ENCODE assay signal across 24 mouse cellular contexts in the genomic region with DNA sequence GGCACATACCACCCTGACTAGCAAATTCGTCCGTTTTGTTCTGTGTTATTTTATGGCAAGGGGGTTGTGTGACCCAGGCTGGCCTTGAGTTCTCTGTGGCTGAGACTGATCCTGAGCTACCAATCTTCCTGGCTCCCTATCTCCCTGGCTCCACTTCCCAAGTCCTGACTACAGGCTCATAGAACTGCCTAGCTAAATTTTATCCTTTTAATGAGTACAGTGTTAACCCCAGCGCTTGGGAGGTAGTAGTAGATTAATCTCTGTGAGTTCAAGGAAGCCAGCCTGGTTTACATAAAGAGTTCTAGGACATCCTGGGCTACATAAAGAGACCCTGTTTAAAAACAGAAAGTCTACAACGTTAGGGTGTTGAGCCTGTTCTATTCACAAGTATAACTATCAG. TPM values are rescaled to one million over a fixed set of nuclear protein-coding genes. Genes with fewer than 3 reads are reported as not detected.
DNase-seq lines count a peak whose midpoint lies in the region; ATAC-seq lines count a peak whose summit lies in the region.
"Had no signal": no experiment of that assay in that cellular context is flagged by ENCODE, and none has a peak within 500 bp of the region (broad histone marks: within the 10 kb centered on the region; RNA-seq: fewer than 3 reads in every experiment).

No protein-coding gene starts in this region.

- H3K4me3 ChIP-seq in heart, embryonic 11.5 days (ENCODE audit: low read depth, low read length), result no peak overlapping the region
- H3K4me3 ChIP-seq in heart, embryonic 10.5 days, result no peak overlapping the region
- H3K4me3 ChIP-seq in heart, embryonic 13.5 days, result no peak overlapping the region
- H3K4me3 ChIP-seq: embryonic facial prominence, embryonic 13.5 days; embryonic facial prominence, embryonic 15.5 days; erythroblast, embryonic 14.5 days; forebrain, embryonic 10.5 days; forebrain, embryonic 12.5 days had no signal

- H3K9me3 ChIP-seq in heart, embryonic 11.5 days (replicated peaks; ENCODE audit: control insufficient read depth, low read length), result no peaks in the 10 kb centered on the region
- H3K9me3 ChIP-seq in heart, embryonic 10.5 days, result no peaks in the 10 kb centered on the region
- H3K9me3 ChIP-seq in heart, embryonic 13.5 days, result no peaks in the 10 kb centered on the region
- H3K9me3 ChIP-seq: embryonic facial prominence, embryonic 13.5 days; embryonic facial prominence, embryonic 15.5 days; forebrain, embryonic 10.5 days; forebrain, embryonic 12.5 days had no signal

- no peaks in the 10 kb centered on the region for H3K27me3 ChIP-seq in heart, embryonic 11.5 days (ENCODE audit: control insufficient read depth, insufficient read depth, low read length)
- H3K27me3 ChIP-seq in heart, embryonic 10.5 days (ENCODE audit: insufficient read depth, poor library complexity, severe bottlenecking), result no peaks in the 10 kb centered on the region
- no peaks in the 10 kb centered on the region for H3K27me3 ChIP-seq in heart, embryonic 13.5 days (replicated peaks)
- H3K27me3 ChIP-seq: embryonic facial prominence, embryonic 13.5 days; embryonic facial prominence, embryonic 15.5 days had no signal

- no peak overlapping the region for H3K9ac ChIP-seq in heart, embryonic 11.5 days (ENCODE audit: low read depth, low read length)
- H3K9ac ChIP-seq in heart, embryonic 13.5 days, result no peak overlapping the region
- H3K9ac ChIP-seq: embryonic facial prominence, embryonic 13.5 days; embryonic facial prominence, embryonic 15.5 days; forebrain, embryonic 12.5 days had no signal

- H3K27ac ChIP-seq in heart, embryonic 11.5 days (ENCODE audit: low read depth, low read length), result 0 out of 2 replicates have a peak overlapping the region, but pooled peaks have one; percentile 11
- H3K27ac ChIP-seq in heart, embryonic 10.5 days, result no peak overlapping the region
- H3K27ac ChIP-seq in heart, embryonic 13.5 days (replicated peaks), result peak overlapping the region; percentile 4; the same call in 1 of the 2 replicates
- H3K27ac ChIP-seq: embryonic facial prominence, embryonic 13.5 days; embryonic facial prominence, embryonic 15.5 days; forebrain, embryonic 10.5 days; forebrain, embryonic 12.5 days had no signal

- H3K4me1 ChIP-seq in heart, embryonic 11.5 days (ENCODE audit: control insufficient read depth, insufficient read depth, low read length), result no peaks in the 10 kb centered on the region
- H3K4me1 ChIP-seq in heart, embryonic 10.5 days, result peaks cover 11% of the 10 kb centered on the region
- 0 out of 2 replicates have a peak, but pooled peaks cover 5% of the 10 kb centered on the region for H3K4me1 ChIP-seq in heart, embryonic 13.5 days
- H3K4me1 ChIP-seq: embryonic facial prominence, embryonic 13.5 days; embryonic facial prominence, embryonic 15.5 days; forebrain, embryonic 12.5 days had no signal

- no peak for ATAC-seq in heart, embryonic 11.5 days (replicated peaks; ENCODE audit: insufficient number of reproducible peaks, low FRiP score, low TSS enrichment)
- no peak for ATAC-seq in heart, embryonic 13.5 days (ENCODE audit: extremely low read depth, insufficient number of reproducible peaks, low FRiP score, low TSS enrichment)
- ATAC-seq: forebrain, embryonic 14.5 days; forebrain, embryonic 16.5 days had no signal

- no peaks in the 10 kb centered on the region for H3K36me3 ChIP-seq in heart, embryonic 11.5 days (ENCODE audit: control insufficient read depth, insufficient read depth, low read length)
- no peaks in the 10 kb centered on the region for H3K36me3 ChIP-seq in heart, embryonic 10.5 days
- no peaks in the 10 kb centered on the region for H3K36me3 ChIP-seq in heart, embryonic 13.5 days
- H3K36me3 ChIP-seq: embryonic facial prominence, embryonic 13.5 days; embryonic facial prominence, embryonic 15.5 days; forebrain, embryonic 10.5 days; forebrain, embryonic 12.5 days had no signal

- H3K4me2 ChIP-seq in heart, embryonic 11.5 days, result no peak overlapping the region
- H3K4me2 ChIP-seq in heart, embryonic 13.5 days, result no peak overlapping the region
- H3K4me2 ChIP-seq: embryonic facial prominence, embryonic 13.5 days; embryonic facial prominence, embryonic 15.5 days; forebrain, embryonic 12.5 days had no signal

- DNase-seq in heart, embryonic 10.5 days (ENCODE audit: low spot score), result no peak
- DNase-seq in heart, adult 18-20 months, result no peak
- DNase-seq in kidney, adult 9 months, result peak; percentile 62
- no peak for DNase-seq in kidney, postnatal 14 days
- DNase-seq: adrenal gland, adult 8-10 months; adrenal gland, postnatal 25 days; cerebellum, adult 11 months; cerebellum, adult 18-20 months; cerebellum, adult 8-10 months; cerebellum, adult 9-11 months; cerebellum, postnatal 14 days; cerebellum, postnatal 36 days; embryo, embryonic 11 days had no signal

- 47% methylated on average over 4 of the region's 4 CpGs for WGBS in heart, embryonic 11.5 days (ENCODE audit: insufficient replicate concordance)
- 55% methylated on average over 4 of the region's 4 CpGs for WGBS in heart, embryonic 10.5 days
- 54% methylated on average over 4 of the region's 4 CpGs for WGBS in heart, embryonic 13.5 days

RNA-seq across cellular contexts. Expression of a gene that starts 13.9 kb away (rescaled TPM):
- 43.5 and 45.2 TPM in 2 replicates for polyA plus RNA-seq in heart, embryonic 11.5 days (2014; fragmentation: Nextera tagmentation; extraction: Ambion mirVana)
- polyA plus RNA-seq in heart, embryonic 10.5 days (2016; fragmentation: Nextera tagmentation; extraction: Ambion mirVana), result 42.1 and 58.5 TPM in 2 replicates
- polyA plus RNA-seq in heart, embryonic 13.5 days (2015; fragmentation: Nextera tagmentation; extraction: Ambion mirVana), result 31.8 and 34.5 TPM in 2 replicates
- total RNA-seq in heart, adult 18-20 months (2021), result 1 to 10 TPM; 7.1 to 7.7 TPM

RNA-seq across cellular contexts. Expression of a gene that starts 18.8 kb away (rescaled TPM):
- polyA plus RNA-seq in heart, embryonic 11.5 days (2014; fragmentation: Nextera tagmentation; extraction: Ambion mirVana), result 0.96 and 1.7 TPM in 2 replicates
- polyA plus RNA-seq in heart, embryonic 10.5 days (2016; fragmentation: Nextera tagmentation; extraction: Ambion mirVana), result 2.7 and 7.5 TPM in 2 replicates
- polyA plus RNA-seq in heart, embryonic 13.5 days (2015; fragmentation: Nextera tagmentation; extraction: Ambion mirVana), result 1.0 and 1.8 TPM in 2 replicates
- total RNA-seq in heart, adult 18-20 months (2021), result 1 to 10 TPM in 1 of 2 experiments, under 1 TPM in 1; 0.37 to 1.2 TPM
- total RNA-seq: common myeloid progenitor, adult 5-6 weeks had no signal

RNA-seq across cellular contexts. Expression of a gene that starts 24.2 kb away (rescaled TPM):
- 0.20 and 0.27 TPM in 2 replicates for polyA plus RNA-seq in heart, embryonic 11.5 days (2014; fragmentation: Nextera tagmentation; extraction: Ambion mirVana)
- 0.12 and 0.20 TPM in 2 replicates for polyA plus RNA-seq in heart, embryonic 10.5 days (2016; fragmentation: Nextera tagmentation; extraction: Ambion mirVana)
- 0.16 and 0.25 TPM in 2 replicates for polyA plus RNA-seq in heart, embryonic 13.5 days (2015; fragmentation: Nextera tagmentation; extraction: Ambion mirVana)
- total RNA-seq in heart, adult 18-20 months (2021), result not detected
- total RNA-seq: adrenal gland, adult 8-10 months; adrenal gland, postnatal 25 days; common myeloid progenitor, adult 5-6 weeks had no signal
- polyA plus RNA-seq: erythroblast, embryonic 14.5 days; forebrain, embryonic 14.5 days; forebrain, embryonic 16.5 days had no signal

RNA-seq across cellular contexts. Expression of a gene that starts 37.4 kb away (rescaled TPM):
- 21.1 and 22.0 TPM in 2 replicates for polyA plus RNA-seq in heart, embryonic 11.5 days (2014; fragmentation: Nextera tagmentation; extraction: Ambion mirVana)
- polyA plus RNA-seq in heart, embryonic 10.5 days (2016; fragmentation: Nextera tagmentation; extraction: Ambion mirVana), result 35.7 TPM in 2 replicates
- 27.1 and 27.8 TPM in 2 replicates for polyA plus RNA-seq in heart, embryonic 13.5 days (2015; fragmentation: Nextera tagmentation; extraction: Ambion mirVana)
- total RNA-seq in heart, adult 18-20 months (2021), result under 1 TPM in 1 of 2 experiments, not detected in 1; 0.28 TPM

RNA-seq across cellular contexts. Expression of a gene that starts 56.8 kb away (rescaled TPM):
- 0.09 and 0.59 TPM in 2 replicates for polyA plus RNA-seq in heart, embryonic 11.5 days (2014; fragmentation: Nextera tagmentation; extraction: Ambion mirVana)
- polyA plus RNA-seq in heart, embryonic 10.5 days (2016; fragmentation: Nextera tagmentation; extraction: Ambion mirVana), result 0.36 and 1.1 TPM in 2 replicates
- polyA plus RNA-seq in heart, embryonic 13.5 days (2015; fragmentation: Nextera tagmentation; extraction: Ambion mirVana), result 0.56 and 1.7 TPM in 2 replicates
- under 1 TPM in 1 of 2 experiments, not detected in 1; 0.15 TPM for total RNA-seq in heart, adult 18-20 months (2021)
- total RNA-seq: common myeloid progenitor, adult 5-6 weeks; MEL had no signal
- polyA plus RNA-seq: erythroblast, embryonic 14.5 days had no signal
